Mouse (Mus musculus) retina, adult 2 months (tissue): ENCODE measurements around the gene Evi2.

Source experiments
- DNase-seq: peaks from one replicate; pipeline ENCODE4 v3.0.0-alpha.2; 2012; ENCODE audit warnings: low read depth, low spot score

Gene Evi2

DNA sequence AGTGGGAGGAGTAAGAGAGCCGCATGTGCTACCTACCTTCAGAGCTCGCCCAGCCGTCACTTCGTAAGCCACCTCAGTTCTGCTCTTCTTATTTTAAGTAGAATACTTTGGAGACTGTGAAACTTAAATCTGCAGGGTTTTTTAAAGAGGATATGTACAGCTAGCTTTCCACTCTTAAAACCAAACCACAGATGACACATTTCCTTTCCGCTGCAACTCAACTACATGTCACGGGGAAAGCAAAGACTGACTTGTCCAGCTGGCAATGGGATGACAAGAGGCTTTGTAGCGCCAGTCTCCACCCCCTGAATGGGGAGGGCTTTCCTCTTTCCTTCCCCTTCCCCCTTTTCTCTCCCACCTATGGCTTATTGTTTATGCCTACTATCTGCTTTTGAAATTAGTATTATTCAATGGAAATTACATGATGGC, at the start of gene Evi2, which contains the start of gene Evi2a:
Evi2 (minus strand) TSS at position 257 of the 429 bp plus-strand sequence.
Evi2a (minus strand) TSS at position 277 of the 429 bp plus-strand sequence.
- DNase-seq, result no peak

DNA sequence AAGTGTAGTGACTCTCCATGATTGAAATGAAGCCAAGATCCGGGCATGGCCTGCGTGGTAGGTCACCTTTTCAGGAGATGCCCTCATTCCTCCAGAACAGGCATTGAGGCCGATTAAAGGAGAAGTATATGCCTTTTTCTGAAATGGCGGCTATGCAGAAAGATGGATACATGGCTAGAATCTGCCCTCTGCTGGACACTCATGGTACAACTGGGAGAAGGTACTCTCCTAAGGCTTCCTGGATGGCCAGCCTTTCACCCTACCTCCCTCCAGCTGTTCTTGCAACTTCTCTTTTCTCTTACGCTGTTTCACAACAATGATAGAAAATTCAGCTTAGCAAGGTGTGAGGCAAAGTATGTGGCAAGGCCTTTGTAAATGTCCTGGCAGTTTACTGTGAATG, 47.4 kb upstream of the Evi2 start:
- peak; percentile 50 for DNase-seq

DNA sequence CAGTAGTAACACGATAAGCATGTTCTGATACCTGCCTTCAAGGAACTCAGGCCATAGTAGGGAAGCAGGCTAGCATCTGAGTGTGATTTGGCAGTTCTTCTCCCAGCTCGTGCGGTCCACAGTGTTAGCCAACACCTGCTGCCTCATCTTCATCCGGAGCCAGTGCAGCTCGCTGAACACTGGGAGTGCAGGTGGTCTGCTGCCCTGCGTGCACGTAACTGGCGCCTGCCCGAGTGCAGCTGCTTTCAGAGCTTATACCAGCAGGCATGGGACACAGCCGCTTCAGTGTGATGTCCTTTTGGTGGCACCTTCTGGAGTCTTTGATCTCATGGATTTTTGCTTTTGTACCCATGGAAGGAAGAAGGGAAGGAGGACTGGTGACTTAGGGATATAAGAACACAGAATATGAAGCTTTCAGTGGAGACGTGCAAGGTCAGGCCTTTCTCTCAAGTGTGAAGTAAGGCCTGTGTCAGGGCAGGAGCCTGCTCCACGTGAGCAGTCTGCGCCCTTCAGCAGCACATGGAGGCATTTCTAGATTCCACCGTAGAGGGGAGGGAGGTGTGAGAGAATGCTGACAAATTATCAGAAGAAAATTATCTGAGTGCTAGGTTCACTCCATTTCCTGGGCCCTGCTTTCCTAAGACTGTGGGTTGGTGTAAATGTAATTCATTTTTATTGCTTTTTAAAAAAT, 45.1 kb upstream of the Evi2 start:
- no peak for DNase-seq

DNA sequence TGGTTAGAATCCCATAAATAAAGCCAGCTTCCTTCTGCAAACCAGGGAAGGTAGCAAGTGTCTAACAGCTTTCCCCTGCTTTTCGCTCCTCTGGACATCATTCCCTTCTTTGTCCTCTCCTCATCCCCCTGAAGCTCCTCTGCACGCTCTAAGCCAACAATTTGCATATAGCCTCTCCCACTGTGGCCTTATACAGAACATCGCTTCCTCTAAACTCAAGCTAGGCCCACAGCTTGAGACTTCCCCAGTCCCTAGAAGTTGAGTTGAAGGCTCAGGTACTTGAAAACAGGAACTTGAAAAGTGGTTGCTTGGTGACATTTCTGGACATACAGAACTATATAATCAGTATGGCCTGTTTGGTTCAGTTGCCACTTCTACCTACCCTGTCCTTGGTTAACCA, 43.4 kb upstream of the Evi2 start:
- DNase-seq, result no peak

DNA sequence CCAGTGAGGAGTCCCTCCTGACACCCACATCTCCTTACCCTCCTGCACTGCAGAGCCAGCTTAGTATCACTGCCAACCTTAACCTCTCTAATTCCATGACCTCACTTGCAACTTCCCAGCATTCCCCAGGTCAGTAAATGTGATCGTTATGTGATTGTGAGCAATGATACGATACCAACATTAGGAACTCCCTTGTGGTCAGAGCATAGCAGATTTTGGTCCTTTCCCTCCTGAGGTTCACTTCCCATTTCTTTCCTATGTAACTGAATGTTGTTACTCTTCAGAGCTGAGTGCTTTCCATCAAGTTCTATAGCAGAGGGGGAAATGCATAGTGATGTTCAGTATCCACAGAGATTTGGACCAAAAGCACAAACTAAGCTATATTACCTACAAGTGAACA, 39.9 kb upstream of the Evi2 start:
- DNase-seq, result no peak

DNA sequence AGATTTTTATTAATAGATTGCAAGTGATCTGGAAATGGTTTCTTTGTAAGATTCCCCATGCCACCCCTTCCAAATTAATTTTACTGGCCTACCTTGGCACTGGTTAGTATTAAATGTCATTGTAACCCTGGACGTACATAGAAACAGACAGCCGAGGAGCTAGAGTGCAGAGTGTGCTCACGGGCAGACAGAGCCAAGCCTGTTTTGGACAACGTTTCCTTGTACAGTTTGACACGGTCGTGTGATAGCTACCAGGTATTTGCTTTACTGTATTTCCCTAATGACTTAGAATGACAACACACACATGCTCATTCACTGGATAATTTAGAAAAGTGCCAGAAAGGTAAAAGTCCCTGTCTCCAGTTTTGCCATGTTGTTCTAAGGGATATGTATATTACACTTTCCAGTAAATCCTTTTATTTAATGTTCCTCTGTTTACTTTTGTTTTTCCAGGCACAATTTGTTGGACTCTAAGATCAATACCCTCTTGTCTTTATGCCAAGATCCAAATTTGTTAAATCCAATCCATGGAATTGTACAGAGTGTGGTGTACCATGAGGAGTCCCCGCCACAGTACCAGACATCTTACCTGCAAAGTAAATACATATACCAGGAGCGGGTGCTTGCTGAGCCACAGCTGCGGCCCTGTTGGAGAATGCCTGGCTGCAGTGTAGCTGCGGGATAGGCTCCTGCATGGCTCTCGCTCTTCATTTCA, 38.0 kb upstream of the Evi2 start:
- DNase-seq, result no peak

DNA sequence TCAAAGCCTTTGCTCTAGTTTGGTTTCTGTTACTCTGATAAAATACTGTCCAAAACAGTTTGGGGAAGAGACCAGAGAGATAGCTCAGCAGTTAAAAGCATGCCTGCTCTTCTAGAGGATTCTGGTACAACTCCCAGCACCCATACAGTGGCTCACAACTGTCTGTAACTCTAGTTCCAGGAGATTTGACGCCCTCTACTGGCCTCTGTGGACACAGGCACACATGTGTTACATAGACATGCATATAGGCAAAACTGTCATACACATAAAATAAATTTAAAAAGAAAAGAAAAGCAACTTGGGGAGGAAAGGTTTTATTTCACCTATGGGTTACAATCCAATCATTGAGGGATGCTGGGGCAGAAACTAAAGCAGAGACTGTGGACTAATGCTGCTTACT, 36.6 kb upstream of the Evi2 start:
- DNase-seq, result no peak

DNA sequence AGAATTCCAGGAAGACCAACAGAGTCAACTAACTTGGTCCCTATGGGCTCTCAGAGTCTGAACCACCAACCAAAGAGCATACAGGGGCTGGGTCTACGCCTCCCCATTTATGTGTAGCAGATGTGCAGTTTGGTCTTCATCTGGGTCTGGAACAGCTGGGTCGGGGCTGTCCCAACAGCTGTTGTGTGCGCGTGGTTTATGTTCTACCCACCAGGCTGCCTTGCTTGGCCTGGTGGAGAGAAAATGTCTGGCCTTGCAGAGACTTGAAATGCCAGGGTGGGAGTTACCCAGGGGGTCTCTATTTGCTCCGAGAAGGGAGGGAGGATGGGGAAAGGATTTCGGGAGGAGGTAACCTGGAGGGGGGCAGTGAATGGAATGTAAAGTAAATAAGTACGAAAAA, 33.1 kb upstream of the Evi2 start:
- no peak for DNase-seq

DNA sequence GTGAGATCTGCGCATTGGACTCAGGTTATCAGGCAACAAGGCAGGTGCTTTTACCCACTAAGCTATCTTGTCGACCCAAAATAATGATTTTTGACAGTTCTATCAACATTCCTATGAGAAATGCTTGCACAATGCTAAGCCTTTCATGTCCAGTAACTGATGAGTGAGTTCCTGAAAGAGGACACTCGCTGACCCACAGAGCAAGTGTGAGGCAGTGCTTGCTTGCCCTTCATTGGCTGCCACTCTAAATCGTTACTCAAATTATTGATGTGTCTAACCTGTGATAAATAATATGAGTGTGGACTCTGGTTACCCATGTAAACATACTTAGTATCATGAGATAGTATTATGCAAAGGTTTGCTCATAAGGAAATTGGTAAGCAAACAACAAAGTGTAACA, 30.1 kb upstream of the Evi2 start:
- DNase-seq, result no peak

DNA sequence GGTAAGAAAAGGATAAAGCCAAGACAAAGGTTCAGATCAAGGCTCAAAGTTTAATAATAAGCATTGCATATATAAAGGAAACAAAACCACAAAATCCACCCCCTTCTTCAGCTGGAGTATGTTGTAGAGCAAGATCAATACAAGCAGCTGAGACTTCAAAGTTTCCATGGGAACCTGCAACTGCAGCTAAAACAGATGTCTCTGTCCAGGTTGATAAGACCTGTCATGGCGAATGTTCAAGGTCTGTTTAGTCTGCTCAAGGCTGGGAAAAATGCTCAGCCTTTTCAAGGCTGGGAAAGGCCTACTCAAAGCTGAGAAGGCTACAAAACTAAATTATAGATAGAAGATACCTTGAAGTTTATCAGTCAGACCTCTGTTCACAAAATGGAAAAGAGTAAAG, 22.2 kb upstream of the Evi2 start:
- no peak for DNase-seq

DNA sequence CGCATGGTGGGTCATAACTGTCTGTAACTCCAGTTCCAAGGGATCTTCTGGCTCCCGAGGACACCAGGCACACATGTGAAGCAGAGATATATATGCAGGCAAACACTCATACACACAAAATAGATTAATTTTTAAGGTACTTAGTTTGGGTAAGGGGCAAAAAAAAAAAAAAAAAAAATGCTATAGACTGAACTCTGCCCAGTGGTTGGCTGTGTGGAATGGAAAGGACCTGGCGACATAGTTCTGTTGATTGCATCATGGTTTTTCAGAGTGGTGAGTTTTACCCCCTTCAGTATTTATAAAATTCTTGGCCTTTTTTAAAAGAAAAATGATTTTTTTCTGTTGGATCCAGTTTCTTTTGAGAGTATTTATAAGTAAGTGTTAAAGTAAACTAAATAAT, 5.9 kb upstream of the Evi2 start:
- DNase-seq, result no peak

DNA sequence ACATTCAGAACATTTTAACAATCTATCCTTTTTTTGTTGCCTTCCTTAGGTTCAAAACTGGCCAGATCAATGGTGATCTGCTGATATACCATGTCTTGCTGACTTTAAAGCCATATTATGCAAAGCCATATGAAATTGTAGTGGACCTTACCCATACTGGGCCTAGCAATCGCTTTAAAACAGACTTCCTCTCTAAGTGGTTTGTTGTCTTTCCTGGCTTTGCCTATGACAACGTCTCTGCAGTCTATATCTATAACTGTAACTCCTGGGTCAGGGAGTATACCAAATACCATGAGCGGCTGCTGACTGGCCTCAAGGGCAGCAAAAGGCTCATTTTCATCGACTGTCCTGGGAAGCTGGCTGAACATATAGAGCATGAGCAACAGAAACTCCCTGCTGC, 5.2 kb upstream of the Evi2 start:
- no peak for DNase-seq

DNA sequence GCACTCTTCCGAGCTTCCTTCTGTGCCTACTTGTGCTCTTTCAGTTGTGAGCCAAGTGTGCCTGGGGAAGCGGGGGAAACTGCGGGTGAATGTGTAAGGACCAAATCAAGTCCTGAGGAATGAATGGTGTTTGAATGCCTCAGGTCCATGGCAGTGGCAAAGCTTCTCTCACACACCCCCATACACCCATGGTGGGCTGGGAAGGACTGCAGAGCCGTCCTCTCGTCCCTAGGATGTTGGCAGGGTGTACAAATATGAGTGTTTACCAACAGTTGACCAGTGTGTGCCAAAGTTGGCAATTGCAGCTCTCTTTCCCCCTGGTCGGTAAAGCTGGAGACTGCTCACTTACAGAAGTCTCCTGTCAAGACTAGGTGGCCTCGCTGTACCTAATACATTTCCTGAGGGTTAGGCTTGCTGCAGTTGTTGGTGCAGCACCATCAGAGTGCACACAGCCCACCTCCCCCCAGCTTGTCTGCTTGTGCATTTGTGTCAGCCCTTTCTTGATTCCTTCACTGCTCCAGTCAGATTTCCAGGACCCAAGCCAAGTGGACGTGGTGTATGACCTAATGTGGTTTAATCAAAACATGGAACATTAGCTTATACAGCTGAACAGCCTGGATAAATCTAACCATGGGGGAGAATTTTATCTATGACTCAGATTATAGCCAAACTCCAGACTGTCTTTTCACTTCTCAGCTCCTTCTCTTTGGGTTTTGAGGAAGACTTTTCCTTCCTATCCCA, 3.7 kb upstream of the Evi2 start:
- DNase-seq, result no peak

DNA sequence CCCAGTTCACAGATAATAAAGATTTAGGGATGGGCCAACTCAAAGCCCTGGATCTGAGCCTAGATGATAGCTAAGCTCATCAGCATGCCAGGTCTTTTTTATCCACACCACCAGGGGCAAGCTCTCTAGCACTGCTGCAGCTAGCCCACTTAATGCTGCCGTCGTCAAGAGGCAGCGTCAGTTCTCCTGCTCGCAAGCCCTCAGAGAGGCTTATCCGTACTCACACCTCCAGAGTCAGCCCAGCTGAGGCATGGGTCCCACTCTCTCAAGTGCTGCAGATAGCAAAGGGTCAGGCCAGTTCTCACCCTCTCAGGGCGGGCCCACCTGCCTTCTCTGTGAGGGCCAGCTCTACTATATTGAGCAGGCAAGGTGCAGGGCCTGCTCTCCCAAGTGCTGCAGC, 2.9 kb upstream of the Evi2 start:
- DNase-seq, result no peak

DNA sequence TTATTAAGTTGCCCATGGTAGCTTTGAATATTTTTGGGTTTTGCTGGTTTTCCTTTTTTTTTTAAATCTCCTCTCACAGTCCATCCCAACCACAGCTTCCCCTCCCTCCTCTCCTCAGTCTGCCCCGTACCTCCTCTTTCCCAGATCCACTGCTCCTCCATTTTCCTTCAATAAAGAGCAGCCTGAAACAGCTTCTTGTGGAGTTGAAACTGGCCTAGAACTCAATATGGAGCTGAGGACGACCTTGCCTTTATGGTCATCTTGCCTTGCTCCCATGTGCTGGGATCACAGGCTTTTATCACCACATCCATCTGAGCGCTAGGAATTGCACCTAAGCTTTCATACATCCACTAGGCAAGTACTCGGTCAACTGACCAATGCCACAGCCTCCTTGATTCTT, 1.1 kb upstream of the Evi2 start:
- DNase-seq, result no peak

DNA sequence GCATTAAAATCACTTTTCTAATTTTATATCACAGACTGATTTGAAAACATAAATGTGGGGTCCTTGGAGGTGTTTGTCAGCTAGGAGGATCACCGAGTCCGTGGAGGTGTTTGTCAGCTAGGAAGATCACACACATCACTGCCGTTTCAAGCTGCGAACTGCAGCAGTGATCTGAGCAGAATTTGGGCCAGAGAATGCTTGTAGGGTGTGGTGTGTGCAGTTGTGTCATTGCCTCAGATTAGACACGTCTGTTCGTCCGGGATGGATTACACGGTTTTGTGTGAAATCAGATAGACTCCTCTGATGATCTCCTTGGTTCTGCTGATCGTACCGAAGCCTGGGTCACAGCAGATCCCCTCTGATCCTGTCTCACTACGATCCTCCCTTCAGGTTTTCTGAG, 385 bp upstream of the Evi2 start:
- no peak for DNase-seq

DNA sequence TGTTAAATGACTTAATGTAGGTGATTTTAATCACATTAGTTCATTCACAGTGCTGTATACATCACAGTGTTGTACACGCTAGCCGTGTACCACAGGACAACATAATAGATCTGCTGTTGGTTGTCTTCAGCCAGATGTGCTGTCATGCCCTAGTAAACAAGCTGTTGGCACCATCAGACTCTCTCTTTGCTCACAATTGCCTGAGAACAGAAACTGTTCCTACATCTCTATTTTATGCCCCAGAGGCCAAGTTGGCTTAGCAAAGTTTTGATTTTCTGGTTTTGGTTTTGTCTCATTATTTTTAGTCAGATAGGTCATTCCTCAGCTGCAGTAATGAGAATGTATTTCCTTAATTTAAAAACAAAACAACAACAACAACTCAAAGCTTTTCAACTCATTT, 653 bp downstream of the Evi2 start:
- no peak for DNase-seq

DNA sequence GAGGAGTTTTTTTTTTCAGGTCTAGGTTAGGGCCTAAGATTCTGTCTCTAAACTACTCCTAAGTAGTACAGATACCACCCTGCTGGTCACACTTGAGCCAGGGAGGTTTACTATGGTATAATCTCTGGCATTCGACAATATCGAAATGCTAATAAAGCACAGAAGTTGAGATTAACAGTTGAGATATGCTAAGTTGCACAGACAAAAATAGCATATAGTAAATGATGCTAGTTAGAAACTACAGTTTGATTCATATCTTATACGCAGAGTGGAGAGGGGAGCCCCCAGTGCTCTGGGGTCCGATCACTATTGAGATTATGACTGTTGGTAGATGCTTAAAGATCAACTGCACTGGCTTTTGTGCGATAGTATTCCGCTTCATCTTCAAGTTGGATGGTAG, 1.2 kb downstream of the Evi2 start:
- no peak for DNase-seq

DNA sequence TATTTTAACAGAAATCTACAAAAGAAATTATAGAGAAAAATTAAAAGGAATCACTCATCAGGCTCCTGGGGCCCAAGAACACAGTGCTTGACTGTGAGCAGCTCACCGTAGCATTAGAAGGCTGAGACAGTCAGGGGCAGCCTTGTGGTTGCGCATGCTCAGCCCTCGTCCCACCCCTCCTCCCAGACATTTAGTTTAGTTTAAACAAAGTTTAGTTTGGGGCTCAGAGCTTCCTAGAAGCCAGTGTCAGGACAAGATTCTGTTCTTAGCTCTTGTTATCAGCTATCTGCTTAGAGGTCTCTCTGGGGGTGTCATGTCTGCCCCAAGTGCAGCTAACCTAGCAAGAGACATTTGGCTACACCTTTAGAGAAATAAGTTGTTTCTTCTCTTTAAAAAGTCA, 1.8 kb downstream of the Evi2 start:
- no peak for DNase-seq

DNA sequence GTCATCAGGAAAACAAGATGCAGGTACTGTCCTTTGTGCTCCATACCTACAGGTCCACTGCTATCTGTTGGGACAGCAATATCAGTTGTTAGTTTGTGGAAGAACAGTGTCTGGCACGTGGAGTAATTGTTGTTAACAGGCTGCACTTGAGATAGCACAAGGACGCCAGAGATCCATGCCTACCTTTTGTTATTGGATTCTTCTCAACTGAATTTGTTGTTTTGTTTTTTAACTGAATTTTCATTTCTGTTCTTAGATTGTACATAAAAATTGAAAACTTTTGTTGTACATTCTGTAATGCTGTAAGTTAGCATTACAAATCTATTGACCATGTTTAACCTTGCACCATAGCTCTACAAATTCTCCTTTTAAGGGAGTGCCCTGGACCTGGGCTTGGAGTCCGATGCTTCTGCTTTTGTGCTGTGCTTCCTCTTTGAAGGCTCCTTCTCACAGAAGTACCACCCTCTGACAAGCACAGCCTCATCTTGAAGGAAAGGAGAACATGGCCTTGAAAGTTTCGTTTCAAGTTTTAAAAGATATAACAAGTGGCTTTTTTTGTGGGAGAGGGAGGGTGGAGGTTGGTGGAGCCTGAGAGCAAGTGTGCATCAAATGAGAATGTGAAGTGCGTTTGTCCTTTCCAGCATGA, 2.5 kb downstream of the Evi2 start:
- DNase-seq, result no peak

DNA sequence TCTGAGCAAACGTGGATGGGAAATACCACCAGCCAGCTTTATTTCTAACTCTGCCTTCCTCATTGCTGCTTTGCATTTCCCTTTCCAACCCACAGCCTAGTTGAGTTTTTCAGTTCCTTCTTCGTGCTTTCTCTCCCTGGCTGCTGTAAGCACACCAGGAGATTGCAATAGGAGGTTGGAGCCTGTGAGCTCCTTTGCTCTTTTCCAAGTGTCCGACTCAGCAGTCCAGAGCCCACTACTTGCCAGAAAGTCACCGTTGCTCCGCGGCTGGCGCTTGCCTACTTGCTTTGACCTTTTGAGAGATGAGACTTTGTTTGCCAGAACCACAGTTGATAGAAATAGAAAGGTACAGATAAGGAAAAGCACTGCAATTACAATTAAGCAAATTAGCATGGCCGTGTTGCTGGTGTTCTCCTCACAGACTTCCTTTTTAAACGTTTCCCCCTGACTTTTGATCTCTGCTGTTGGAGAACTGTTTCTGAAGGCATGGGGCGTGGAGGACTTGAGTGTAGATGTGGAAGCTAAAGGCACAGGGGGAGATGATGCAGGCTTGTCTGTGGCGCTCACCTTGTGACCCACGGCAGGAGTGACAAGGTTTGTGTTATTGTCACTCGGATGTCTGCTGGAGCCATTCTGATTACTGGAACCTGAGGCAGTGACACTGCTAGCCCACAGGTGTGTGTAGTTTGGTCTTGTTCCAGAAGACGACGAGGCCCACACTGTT, 3.2 kb downstream of the Evi2 start:
- DNase-seq, result no peak

DNA sequence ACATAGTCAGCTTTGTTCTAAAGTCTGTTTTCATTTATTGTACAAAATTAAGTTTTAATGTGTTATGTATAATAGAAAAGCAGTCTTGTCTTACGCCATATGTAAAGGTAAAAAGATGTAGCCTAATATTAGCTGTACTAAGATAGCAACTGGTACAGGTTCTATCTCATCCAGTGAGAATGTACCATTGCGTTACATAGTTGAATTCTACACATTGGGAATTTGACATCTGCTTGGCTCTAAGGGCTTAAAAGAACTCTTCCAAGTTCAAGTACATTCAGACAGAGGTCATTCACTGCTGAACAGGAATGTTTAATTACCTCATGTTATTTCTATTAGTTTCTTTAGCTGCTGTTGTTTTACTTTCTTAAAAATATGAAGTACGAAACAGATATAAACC, 3.8 kb downstream of the Evi2 start:
- no peak for DNase-seq
